Mouse (Mus musculus): ENCODE data around the gene Antxr2. TPM values are rescaled to one million over a fixed set of nuclear protein-coding genes. Genes with fewer than 3 reads are reported as not detected.

Antxr2 gene
- polyA plus RNA-seq, 1 experiment = not detected

DNA sequence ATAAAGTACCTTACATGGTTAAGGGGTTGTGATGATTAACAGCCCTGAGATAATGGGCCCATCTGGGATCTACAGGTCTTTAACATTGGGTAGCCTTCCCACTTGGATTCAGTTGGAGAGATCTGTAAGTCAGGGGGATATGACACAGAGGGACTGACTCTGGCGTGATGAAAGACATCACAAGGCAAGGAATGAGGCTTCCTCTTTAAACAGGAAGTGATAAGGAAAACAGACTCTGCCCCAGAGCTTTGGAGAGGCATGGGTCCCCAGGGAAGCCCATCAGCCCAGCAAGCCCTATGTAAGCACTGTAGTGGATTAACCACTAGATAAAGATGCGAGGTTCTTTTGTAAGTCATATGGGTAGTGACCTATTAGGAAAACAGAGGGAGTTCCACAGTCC lies 71.2 kb downstream of the Antxr2 start:
- no peak for TF ChIP-seq GATA1 (IDR thresholded peaks at IDR 0.05; ENCODE audit: low read length)

DNA sequence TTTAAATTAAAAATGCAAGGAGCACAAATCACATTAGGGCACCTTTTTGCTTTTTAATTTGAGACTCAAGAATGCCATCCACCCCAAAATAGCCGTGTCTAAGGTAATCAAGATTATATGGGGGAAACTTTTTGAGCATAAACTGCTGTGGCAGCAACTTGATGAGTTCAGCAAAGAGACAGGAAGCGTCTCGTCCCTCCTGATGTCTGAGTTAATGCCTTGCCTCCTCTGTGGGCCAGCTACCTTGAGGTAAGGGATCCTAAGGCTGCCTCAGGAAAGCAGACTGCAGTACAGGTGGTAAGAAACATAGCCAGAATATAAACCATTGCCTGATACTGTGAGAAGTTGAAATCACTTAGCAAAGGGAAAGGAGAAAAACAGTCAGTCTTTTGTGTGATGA lies 71.8 kb downstream of the Antxr2 start:
- TF ChIP-seq GATA1 (IDR thresholded peaks at IDR 0.05; ENCODE audit: low read length) = no peak

DNA sequence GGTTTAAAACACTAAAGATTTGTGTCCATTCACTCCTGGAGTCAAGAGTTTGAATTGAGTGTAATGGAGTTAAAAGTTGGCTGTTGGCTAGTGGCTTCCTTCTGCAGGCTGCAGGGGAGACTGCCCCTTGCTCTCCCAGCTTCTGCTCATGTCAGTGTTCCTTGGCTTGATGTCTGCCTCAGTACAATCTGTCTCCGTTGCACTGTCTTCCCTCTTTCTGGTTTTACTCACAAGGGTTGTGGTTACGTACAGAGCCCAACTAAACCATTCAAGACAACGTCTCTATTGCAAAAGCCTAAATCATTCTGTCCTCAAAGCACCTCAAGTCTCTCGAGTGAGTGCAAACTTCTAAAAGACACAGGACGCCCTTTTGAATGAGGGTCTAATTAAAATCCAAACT lies 73.3 kb downstream of the Antxr2 start:
- no peak for TF ChIP-seq GATA1 (IDR thresholded peaks at IDR 0.05; ENCODE audit: low read length)

DNA sequence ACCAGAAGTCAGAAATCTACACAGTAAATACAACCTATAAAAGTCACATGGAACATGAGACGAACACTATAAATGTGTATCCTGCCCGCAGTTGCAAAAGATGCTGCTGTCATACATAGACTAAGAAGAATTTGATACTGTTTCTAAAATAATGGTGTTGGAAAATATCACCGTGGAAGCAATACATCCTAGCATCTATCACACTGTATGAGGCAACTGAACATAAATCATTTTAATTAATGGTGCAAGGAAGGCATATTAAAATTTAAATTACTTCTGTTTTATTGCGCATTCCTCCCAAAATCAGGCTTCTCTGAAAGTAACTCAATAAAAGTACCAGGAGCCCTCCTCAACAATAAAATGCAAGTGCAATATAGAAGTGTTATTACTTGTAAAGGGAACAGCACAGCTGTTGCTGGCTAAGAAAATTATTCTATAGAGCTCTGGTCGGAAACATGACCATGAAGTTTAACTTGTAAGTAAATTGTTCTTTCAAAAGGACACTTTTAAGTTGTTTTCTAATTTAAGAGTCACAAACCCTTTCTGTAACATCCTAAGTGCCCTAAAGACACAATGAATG lies 76.6 kb downstream of the Antxr2 start:
- no peak for TF ChIP-seq GATA1 (IDR thresholded peaks at IDR 0.05; ENCODE audit: low read length)

DNA sequence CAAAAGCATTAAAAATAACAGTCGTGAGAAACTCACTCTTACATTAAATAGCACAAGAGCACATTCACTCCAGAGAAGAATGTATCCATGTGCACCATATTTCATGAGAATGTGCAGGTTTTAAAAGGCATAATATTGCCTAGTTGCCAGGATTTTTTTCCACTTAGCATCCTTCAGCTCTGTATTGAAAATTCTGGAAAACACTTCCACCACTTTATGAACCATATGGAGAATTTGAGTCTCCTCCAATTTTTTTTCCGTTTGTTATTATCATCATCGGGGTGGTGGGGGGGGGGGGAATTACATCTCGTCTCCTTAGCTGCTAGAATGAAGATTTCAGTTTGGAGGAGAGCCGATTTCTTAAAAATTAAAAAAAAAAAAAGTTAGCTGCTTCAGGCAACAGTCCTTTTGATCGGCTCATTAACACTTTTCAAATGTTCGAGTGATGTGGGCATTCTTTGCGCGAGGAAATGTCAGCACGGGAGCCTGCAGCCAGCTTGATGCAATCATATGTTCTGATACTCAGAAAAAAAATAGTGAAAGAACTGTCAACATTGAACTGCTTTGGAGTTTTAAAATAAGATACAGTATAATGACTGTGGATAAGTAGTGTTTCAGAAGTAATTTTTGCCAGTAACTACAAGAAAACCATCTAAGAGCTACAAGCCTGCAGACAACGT lies 77.5 kb downstream of the Antxr2 start:
- TF ChIP-seq GATA1 (IDR thresholded peaks at IDR 0.05; ENCODE audit: low read length) = no peak

DNA sequence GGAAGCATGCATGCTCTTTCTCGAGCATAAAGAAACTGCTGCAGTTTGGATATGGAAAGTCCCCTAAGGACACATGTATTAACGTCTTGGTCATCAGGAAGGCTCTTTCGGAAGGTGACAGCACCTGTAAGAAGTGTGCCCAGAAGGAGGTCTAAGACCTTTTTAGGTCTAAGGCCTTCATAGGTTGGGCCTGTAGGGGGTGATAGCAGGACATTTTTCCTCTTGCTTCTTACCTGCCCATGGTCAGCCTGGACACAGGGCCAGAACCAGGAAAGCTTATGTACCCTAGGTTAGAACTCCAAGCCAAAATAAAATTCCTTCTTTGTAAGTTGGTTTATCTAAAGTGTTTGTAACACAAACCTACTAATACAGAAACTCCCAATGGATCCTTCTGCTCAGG lies 83.6 kb downstream of the Antxr2 start:
- no peak for TF ChIP-seq GATA1 (IDR thresholded peaks at IDR 0.05; ENCODE audit: low read length)

DNA sequence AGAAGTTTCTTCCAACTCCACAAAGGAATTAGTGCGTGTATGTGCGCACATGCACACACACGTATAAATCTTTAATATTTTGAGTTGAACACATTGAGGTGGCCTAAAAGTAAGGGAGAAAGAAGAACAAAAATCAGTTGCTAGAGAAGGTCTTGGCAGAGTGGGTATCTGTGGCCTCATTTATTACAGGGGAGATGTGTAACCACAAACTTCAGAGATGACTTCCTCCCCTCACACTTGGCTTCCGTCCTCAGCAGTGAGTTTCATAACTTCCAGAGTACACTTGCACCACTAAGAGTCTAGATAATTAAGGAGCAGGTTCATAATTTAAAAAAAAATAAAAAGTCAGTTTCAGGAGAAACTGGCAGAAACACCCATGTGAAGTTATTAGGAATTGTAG lies 84.6 kb downstream of the Antxr2 start:
- no peak for TF ChIP-seq GATA1 (IDR thresholded peaks at IDR 0.05; ENCODE audit: low read length)

DNA sequence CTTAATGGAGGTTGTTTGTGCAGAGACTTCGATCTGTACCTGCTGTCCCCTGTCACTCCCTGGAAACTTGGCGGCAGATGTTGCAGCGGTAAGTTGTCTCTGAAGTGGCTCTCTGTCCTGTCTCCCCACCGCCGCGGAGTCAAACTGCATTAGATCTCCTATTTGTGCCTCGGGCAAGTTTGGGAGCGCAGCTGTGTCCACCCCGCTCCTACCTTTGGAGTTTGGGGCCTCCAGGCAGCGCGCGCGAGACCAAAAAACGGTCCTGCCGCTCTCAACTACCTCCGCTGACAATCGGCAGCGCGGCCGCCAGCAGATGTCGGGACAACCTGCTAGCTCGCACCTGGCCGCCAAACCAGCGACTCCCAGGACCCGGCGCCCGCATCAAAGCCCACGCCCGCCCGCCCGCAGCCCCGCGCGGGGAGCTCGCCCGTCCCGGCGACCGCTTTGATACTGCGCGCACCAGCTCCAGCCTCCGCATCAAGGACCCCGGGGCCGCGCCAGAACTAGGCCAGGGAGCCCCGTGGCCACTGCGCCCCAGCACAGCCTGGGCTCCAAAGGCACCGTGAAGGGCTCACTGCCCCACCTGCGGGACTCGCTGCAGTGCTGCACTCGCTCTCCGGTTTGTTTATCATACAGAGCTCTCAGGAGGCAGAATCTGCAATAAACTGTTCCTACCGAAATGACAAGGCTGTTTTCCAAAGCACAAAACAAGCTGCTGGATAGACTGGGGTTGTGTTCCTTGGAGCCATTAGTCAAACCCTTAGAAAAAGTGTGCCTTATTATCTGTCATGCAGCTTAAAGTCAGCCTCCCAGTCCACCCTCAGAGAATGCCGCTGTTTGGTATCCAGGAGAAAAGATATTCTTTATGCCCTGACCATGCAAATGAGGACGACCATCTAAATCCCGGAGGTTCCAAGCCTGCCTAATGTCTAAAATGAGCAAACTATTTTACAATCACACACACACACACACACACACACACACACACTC lies 95.4 kb downstream of the Antxr2 start:
- TF ChIP-seq GATA1 (IDR thresholded peaks at IDR 0.05; ENCODE audit: low read length) = no peak

DNA sequence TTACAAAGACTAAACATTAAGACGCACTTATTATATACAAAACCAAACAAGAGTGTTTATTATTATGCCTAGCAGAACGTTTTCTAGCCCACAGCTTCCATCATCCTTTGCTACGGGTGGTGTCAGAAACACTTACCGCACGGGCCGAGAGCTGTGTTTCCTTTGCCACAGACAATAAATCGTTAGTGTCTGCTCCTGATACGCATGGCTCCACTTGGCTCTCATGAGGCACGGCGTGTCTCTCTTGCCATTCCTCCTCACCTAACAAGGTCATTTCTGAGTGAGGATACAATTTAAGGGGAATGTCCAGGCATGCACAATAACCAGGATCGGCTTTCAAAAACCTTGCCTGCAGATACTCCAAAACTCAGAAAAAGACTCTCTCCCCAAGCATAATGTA lies 113.2 kb downstream of the Antxr2 start:
- TF ChIP-seq GATA1 (IDR thresholded peaks at IDR 0.05; ENCODE audit: low read length) = no peak

DNA sequence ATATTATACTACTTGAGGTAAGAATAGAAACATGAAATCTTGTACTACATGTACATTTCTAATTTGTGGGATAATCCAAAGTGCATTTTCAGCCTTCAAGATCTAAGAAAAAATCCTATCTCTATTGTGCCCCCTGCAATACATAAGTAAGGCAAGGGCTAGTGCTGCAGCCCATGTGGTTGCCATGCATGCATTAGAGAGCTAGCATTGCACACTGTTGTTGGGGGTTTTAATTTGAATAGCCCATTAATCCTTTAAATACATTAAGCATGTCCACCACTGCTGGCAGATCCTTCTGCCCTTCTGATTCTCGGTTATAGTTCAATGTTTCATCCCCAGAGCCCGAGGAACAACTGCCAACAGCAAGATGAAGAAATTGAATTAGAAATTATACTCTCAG lies 116.0 kb downstream of the Antxr2 start:
- no peak for TF ChIP-seq GATA1 (IDR thresholded peaks at IDR 0.05; ENCODE audit: low read length)

DNA sequence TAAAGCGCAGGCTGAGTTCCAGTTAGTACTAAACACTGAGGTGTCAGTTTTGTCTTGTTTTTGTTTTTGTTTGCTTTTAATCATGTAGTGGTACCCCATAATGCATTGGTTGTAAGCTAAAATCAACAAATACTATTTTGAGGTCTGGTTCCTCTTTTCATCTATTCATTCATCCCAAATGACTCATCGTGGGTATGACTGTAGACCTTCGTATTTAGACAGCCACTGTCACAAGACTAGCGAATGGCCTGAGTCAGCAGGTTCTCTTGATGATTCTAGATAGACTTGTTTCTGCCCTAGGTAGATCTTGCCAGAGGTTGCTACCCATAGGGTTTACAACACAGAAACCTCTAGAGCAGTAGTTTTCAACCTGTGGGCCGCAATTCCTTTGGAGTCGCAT lies 116.9 kb downstream of the Antxr2 start:
- TF ChIP-seq GATA1 (IDR thresholded peaks at IDR 0.05; ENCODE audit: low read length) = no peak

DNA sequence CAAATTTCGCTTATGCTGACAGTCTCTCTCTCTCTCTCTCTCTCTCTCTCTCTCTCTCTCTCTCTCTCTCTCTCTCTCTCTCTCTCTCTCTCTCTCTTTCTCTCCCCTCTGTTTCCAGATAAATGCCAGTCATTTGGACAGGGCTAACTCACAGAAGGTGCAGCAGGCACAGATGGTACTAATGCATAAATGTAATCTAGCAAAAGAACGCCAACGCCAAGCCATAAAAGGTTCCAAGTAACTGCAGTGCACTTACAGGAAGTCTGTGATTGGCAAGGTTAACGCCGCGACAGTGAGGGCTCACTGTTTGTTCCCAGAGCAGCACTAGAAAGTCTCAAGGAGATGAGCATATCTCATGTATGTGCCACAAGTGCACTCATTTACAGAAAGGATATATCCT lies 123.4 kb downstream of the Antxr2 start:
- TF ChIP-seq GATA1 (IDR thresholded peaks at IDR 0.05; ENCODE audit: low read length) = no peak

DNA sequence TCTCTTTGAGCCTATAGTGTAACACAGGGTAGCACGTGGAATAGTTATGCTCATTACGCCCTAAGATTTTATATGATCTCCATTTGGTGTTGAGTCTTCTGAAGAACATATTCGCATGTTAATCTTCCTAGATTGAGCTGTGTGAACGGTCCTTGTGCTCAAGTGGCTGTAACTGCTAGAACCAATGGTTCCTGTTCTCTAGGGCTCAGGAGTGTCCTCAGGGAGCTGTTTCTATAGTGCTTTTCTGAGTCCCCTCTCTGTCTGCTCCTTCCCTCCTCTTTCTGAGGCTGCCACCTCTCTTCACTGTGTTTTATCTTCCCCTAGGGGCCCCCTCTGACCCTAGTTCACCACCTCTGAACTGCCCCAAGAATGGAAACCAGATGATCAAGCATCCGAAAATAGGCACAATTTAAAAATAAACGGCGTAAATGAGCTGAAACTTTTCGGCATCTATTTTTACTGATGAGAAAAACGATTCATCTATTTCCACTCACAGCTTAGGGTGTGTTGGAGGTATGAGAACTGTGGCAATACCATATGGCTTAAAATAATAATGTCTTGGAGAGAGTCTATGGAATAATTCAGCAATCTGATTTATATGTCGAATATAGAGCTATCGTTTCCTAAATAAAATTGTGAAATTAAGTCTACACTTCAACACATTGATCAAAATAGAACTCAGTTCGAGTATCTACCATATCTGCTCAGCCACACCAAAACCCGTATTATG lies 124.1 kb downstream of the Antxr2 start:
- TF ChIP-seq GATA1 (IDR thresholded peaks at IDR 0.05; ENCODE audit: low read length) = no peak

DNA sequence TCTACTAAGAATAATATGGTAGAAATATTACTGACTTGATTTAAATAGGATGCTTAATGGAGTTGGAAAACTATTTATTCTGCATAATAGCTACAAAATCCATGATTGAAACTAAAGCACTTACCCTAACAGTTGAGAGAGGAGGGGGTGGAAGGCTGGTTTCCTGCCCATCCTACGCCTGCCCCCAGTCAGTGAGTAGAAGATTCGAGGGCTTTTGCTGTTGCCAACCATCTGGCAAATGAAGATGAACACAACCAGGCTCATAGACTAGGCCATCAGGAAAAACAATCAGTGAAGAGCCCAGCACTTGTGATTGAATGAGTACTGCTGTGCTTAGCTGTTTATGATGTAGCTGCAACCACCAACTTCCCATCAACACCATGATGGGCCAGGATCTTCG lies 125.0 kb downstream of the Antxr2 start:
- TF ChIP-seq GATA1 (IDR thresholded peaks at IDR 0.05; ENCODE audit: low read length) = no peak

DNA sequence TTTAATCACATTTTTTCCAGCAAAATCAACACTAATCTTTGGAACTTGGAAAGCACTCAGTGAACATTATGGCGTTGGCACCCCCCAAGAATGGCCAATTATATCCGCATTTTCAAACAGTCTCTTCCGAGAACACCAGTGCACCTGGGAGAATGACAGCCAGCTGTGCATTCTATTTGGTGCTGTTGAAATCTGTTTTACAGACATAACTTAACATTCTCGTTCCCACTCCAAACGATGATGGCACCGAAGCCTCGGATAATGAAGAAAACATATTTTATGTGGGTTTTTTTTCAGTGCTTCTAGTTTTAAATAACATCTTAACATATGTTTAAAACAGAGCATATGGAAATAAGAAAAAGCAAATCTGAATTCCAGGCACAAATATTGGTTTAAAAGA lies 129.7 kb downstream of the Antxr2 start:
- TF ChIP-seq GATA1 (IDR thresholded peaks at IDR 0.05; ENCODE audit: low read length) = no peak

DNA sequence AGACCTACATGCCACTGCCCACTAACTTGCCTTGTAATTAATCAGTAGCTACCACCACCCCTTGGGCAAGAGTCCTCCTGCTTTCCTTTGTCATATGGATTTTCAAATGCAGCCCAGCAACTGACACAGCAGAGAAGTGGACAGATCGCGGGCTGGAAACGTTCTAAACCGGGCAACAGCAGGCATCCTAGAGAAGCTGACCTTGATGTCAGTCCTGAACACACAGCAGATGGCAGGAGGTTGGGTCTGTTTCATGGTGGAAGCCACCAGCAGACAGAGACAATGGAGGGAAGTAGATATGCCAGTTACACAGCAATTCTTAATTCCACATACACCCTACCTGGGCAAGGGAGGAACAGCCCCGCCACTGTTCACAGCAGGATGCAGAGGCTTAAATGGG lies 131.5 kb downstream of the Antxr2 start:
- no peak for TF ChIP-seq GATA1 (IDR thresholded peaks at IDR 0.05; ENCODE audit: low read length)

Data from G1E-ER4 (cell line).